7 mouse cellular contexts compared by ENCODE assay signal in the genomic region with DNA sequence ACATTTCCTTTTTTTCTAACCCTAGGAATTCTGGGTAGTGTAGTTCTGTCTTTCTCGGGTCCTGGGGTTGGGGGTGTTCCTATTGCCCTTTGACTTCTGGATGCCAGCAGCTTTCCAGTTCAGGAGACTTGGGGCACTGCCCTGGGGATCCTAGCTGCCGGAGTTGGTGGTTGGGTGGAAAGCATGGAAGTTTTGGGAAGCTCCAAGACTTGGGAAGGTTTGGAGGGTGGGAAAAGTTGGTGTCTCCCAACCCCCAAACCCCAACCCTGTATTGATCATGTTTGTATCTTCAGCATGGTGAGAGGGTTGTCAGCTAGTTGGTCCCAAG. TPM values are rescaled to one million over a fixed set of nuclear protein-coding genes. Genes with fewer than 3 reads are reported as not detected.
DNase-seq lines count a peak whose midpoint lies in the region; ATAC-seq lines count a peak whose summit lies in the region.

No protein-coding gene starts in this region.

- peaks cover 18% of the 10 kb centered on the region for H3K4me1 ChIP-seq in neural tube, embryonic 11.5 days (ENCODE audit: control insufficient read depth, insufficient read depth, low read length)
- peaks cover 22% of the 10 kb centered on the region for H3K4me1 ChIP-seq in forebrain, embryonic 16.5 days (replicated peaks; ENCODE audit: control insufficient read depth, insufficient read depth, low read length)
- H3K4me1 ChIP-seq in liver, embryonic 13.5 days (replicated peaks) = peaks cover 81% of the 10 kb centered on the region

- H3K36me3 ChIP-seq in neural tube, embryonic 11.5 days (ENCODE audit: control insufficient read depth, insufficient read depth, low read length) = no peaks in the 10 kb centered on the region
- H3K36me3 ChIP-seq in forebrain, embryonic 16.5 days (ENCODE audit: control insufficient read depth, insufficient read depth) = no peaks in the 10 kb centered on the region
- H3K36me3 ChIP-seq in liver, embryonic 13.5 days = peaks cover 7% of the 10 kb centered on the region

- no peaks in the 10 kb centered on the region for H3K9me3 ChIP-seq in neural tube, embryonic 11.5 days (ENCODE audit: control insufficient read depth, low read length)
- no peaks in the 10 kb centered on the region for H3K9me3 ChIP-seq in forebrain, embryonic 16.5 days (ENCODE audit: control insufficient read depth, low read length)
- no peaks in the 10 kb centered on the region for H3K9me3 ChIP-seq in liver, embryonic 13.5 days (replicated peaks)

- 24% methylated on average over 2 of the region's 2 CpGs for WGBS in neural tube, embryonic 11.5 days
- 32% methylated on average over 2 of the region's 2 CpGs for WGBS in forebrain, embryonic 16.5 days
- 20% methylated on average over 2 of the region's 2 CpGs for WGBS in liver, embryonic 13.5 days (ENCODE audit: insufficient replicate concordance)

- H3K4me2 ChIP-seq in neural tube, embryonic 11.5 days (ENCODE audit: low read depth) = peak overlapping the region; percentile 99
- peak overlapping the region; percentile 99 for H3K4me2 ChIP-seq in forebrain, embryonic 16.5 days (ENCODE audit: low read length)
- peak overlapping the region; percentile 100 for H3K4me2 ChIP-seq in liver, embryonic 13.5 days

- ATAC-seq in neural tube, embryonic 11.5 days (ENCODE audit: insufficient read depth, low FRiP score, low TSS enrichment) = no peak
- peak; percentile 4; the same call in 1 of the 2 replicates for ATAC-seq in forebrain, embryonic 16.5 days
- ATAC-seq in liver, embryonic 13.5 days (ENCODE audit: low read depth) = no peak

- H3K4me3 ChIP-seq in neural tube, embryonic 11.5 days (ENCODE audit: low read depth, low read length) = peak overlapping the region; percentile 58
- peak overlapping the region; percentile 75 for H3K4me3 ChIP-seq in forebrain, embryonic 16.5 days (replicated peaks; ENCODE audit: low read length)
- H3K4me3 ChIP-seq in liver, embryonic 13.5 days (replicated peaks) = peak overlapping the region; percentile 85

- no peak overlapping the region for H3K9ac ChIP-seq in neural tube, embryonic 11.5 days (ENCODE audit: low read length)
- H3K9ac ChIP-seq in forebrain, embryonic 16.5 days (replicated peaks; ENCODE audit: low read depth, low read length) = no peak overlapping the region; the same call in 1 of the 2 replicates
- peak overlapping the region; percentile 94 for H3K9ac ChIP-seq in liver, embryonic 13.5 days

- no peak overlapping the region for H3K27ac ChIP-seq in neural tube, embryonic 11.5 days (ENCODE audit: low read depth, low read length)
- no peak overlapping the region for H3K27ac ChIP-seq in forebrain, embryonic 16.5 days (ENCODE audit: low read length)
- H3K27ac ChIP-seq in liver, embryonic 13.5 days = peak overlapping the region; percentile 98

- peaks cover 48% of the 10 kb centered on the region for H3K27me3 ChIP-seq in neural tube, embryonic 11.5 days (ENCODE audit: control insufficient read depth, insufficient read depth, low read length)
- peaks cover 61% of the 10 kb centered on the region for H3K27me3 ChIP-seq in forebrain, embryonic 16.5 days (replicated peaks; ENCODE audit: control insufficient read depth, insufficient read depth, low read length)
- peaks cover 32% of the 10 kb centered on the region for H3K27me3 ChIP-seq in liver, embryonic 13.5 days

- no peak for DNase-seq in neural tube, embryonic 11.5 days (ENCODE audit: low spot score)
- no peak for DNase-seq in neural tube, embryonic 10.5 days (ENCODE audit: extremely low spot score, low spot score)
- no peak for DNase-seq in liver, embryonic 13.5 days
- DNase-seq in urinary bladder, postnatal 4 days (ENCODE audit: low spot score in 2 of 2) = no peak
- no peak for DNase-seq in gastrocnemius, postnatal 25 days
- no peak for DNase-seq in gastrocnemius, postnatal 10 days

RNA-seq across cellular contexts. Expression of gene Fam78a, which starts 0.2 kb away (rescaled TPM):
- 3.1 TPM in 2 replicates for polyA plus RNA-seq in neural tube, embryonic 11.5 days (2014; fragmentation: Nextera tagmentation; extraction: Ambion mirVana)
- polyA plus RNA-seq in forebrain, embryonic 16.5 days (2015; fragmentation: Nextera tagmentation; extraction: Ambion mirVana) = 0.20 and 0.48 TPM in 2 replicates
- polyA plus RNA-seq in liver, embryonic 13.5 days (2015; fragmentation: Nextera tagmentation; extraction: Ambion mirVana) = 10.6 and 13.0 TPM in 2 replicates
- total RNA-seq in gastrocnemius, postnatal 25 days (2021) = 10 to 100 TPM; 15.1 to 15.9 TPM
- total RNA-seq in gastrocnemius, postnatal 10 days (2021) = 10 to 100 TPM; 23.9 to 25.2 TPM

RNA-seq across cellular contexts. Expression of gene Plpp7, which starts 10.5 kb away (rescaled TPM):
- polyA plus RNA-seq in neural tube, embryonic 11.5 days (2014; fragmentation: Nextera tagmentation; extraction: Ambion mirVana) = 8.9 and 9.3 TPM in 2 replicates
- 19.6 and 20.6 TPM in 2 replicates for polyA plus RNA-seq in forebrain, embryonic 16.5 days (2015; fragmentation: Nextera tagmentation; extraction: Ambion mirVana)
- 2.0 and 2.2 TPM in 2 replicates for polyA plus RNA-seq in liver, embryonic 13.5 days (2015; fragmentation: Nextera tagmentation; extraction: Ambion mirVana)
- 10 to 100 TPM; 90.9 to 97.0 TPM for total RNA-seq in gastrocnemius, postnatal 25 days (2021)
- total RNA-seq in gastrocnemius, postnatal 10 days (2021) = 100 to 1,000 TPM in 1 of 2 experiments, 10 to 100 TPM in 1; 90.3 to 101 TPM
